Mouse (Mus musculus): ENCODE data around the gene Ube2l6. TPM values are rescaled to one million over a fixed set of nuclear protein-coding genes. Genes with fewer than 3 reads are reported as not detected.

The Ube2l6 gene
- polyA plus RNA-seq, 1 experiment from 2014 or later = 19.5 TPM

GRCm38 (mm10) chr2:84762818-84763217, 35.8 kb upstream of the Ube2l6 start:
- WGBS = 57% methylated on average over 1 of the region's 1 CpGs
- H3K4me1 ChIP-seq (ENCODE audit: control insufficient read depth, insufficient read depth, low read length) = no peaks in the 10 kb centered on the region
- H3K9ac ChIP-seq (replicated peaks; ENCODE audit: low read length) = no peak overlapping the region
- ATAC-seq (ENCODE audit: low FRiP score, low TSS enrichment) (no peak), DNase-seq (no peak)
- H3K27me3 ChIP-seq (ENCODE audit: control insufficient read depth, insufficient read depth, low read length) = no peaks in the 10 kb centered on the region
- no peak overlapping the region for H3K27ac ChIP-seq (replicated peaks; ENCODE audit: low read depth, low read length)
- H3K4me2 ChIP-seq (ENCODE audit: low read length) = no peak overlapping the region
- H3K4me3 ChIP-seq (replicated peaks; ENCODE audit: low read depth, low read length) = no peak overlapping the region
- no peaks in the 10 kb centered on the region for H3K9me3 ChIP-seq (ENCODE audit: control insufficient read depth, low read length)
- 0 out of 2 replicates have a peak, but pooled peaks cover 6% of the 10 kb centered on the region for H3K36me3 ChIP-seq (ENCODE audit: control insufficient read depth, insufficient read depth, low read length)

- Histone ChIP-seq H3K36me3 (ENCODE audit: control insufficient read depth, insufficient read depth, low read length) (0 out of 2 replicates have a peak, but pooled peaks cover 4% of the 10 kb centered on the region), H3K9ac (replicated peaks; ENCODE audit: low read length) (no peak overlapping the region), H3K27me3 (ENCODE audit: control insufficient read depth, insufficient read depth, low read length) (no peaks in the 10 kb centered on the region), H3K4me2 (ENCODE audit: low read length) (no peak overlapping the region), H3K4me3 (replicated peaks; ENCODE audit: low read depth, low read length) (no peak overlapping the region), H3K4me1 (ENCODE audit: control insufficient read depth, insufficient read depth, low read length) (peaks cover 11% of the 10 kb centered on the region), H3K9me3 (ENCODE audit: control insufficient read depth, low read length) (no peaks in the 10 kb centered on the region), H3K27ac (replicated peaks; ENCODE audit: low read depth, low read length) (no peak overlapping the region)
- no peak for ATAC-seq (ENCODE audit: low FRiP score, low TSS enrichment)
- 80% methylated on average over 6 of the region's 6 CpGs for WGBS
- no peak for DNase-seq
Observed at GRCm38 (mm10) chr2:84770501-84770900, 28.1 kb upstream of the Ube2l6 start.

GRCm38 (mm10) chr2:84772454-84772853, 26.2 kb upstream of the Ube2l6 start:
- Histone ChIP-seq H3K4me1 (ENCODE audit: control insufficient read depth, insufficient read depth, low read length) (peaks cover 11% of the 10 kb centered on the region), H3K27me3 (ENCODE audit: control insufficient read depth, insufficient read depth, low read length) (no peaks in the 10 kb centered on the region), H3K4me3 (replicated peaks; ENCODE audit: low read depth, low read length) (no peak overlapping the region), H3K36me3 (ENCODE audit: control insufficient read depth, insufficient read depth, low read length) (no peaks in the 10 kb centered on the region), H3K9me3 (ENCODE audit: control insufficient read depth, low read length) (no peaks in the 10 kb centered on the region), H3K27ac (replicated peaks; ENCODE audit: low read depth, low read length) (no peak overlapping the region), H3K9ac (replicated peaks; ENCODE audit: low read length) (no peak overlapping the region), H3K4me2 (ENCODE audit: low read length) (no peak overlapping the region)
- WGBS = 92% methylated on average over 4 of the region's 4 CpGs
- DNase-seq (no peak), ATAC-seq (ENCODE audit: low FRiP score, low TSS enrichment) (no peak)

GRCm38 (mm10) chr2:84773195-84773594, 25.4 kb upstream of the Ube2l6 start:
- Histone ChIP-seq H3K4me1 (ENCODE audit: control insufficient read depth, insufficient read depth, low read length) (peaks cover 11% of the 10 kb centered on the region), H3K27ac (replicated peaks; ENCODE audit: low read depth, low read length) (no peak overlapping the region), H3K4me3 (replicated peaks; ENCODE audit: low read depth, low read length) (no peak overlapping the region), H3K27me3 (ENCODE audit: control insufficient read depth, insufficient read depth, low read length) (no peaks in the 10 kb centered on the region), H3K4me2 (ENCODE audit: low read length) (no peak overlapping the region), H3K9ac (replicated peaks; ENCODE audit: low read length) (no peak overlapping the region), H3K9me3 (ENCODE audit: control insufficient read depth, low read length) (no peaks in the 10 kb centered on the region), H3K36me3 (ENCODE audit: control insufficient read depth, insufficient read depth, low read length) (no peaks in the 10 kb centered on the region)
- ATAC-seq (ENCODE audit: low FRiP score, low TSS enrichment) (no peak), DNase-seq (no peak)
- WGBS = 87% methylated on average over 5 of the region's 5 CpGs

GRCm38 (mm10) chr2:84774751-84775150, 23.9 kb upstream of the Ube2l6 start:
- Histone ChIP-seq H3K9ac (replicated peaks; ENCODE audit: low read length) (peak overlapping the region; percentile 62), H3K27ac (replicated peaks; ENCODE audit: low read depth, low read length) (peak overlapping the region; percentile 74), H3K27me3 (ENCODE audit: control insufficient read depth, insufficient read depth, low read length) (no peaks in the 10 kb centered on the region), H3K4me2 (ENCODE audit: low read length) (peak overlapping the region; percentile 57), H3K9me3 (ENCODE audit: control insufficient read depth, low read length) (no peaks in the 10 kb centered on the region), H3K4me3 (replicated peaks; ENCODE audit: low read depth, low read length) (peak overlapping the region; percentile 28), H3K4me1 (ENCODE audit: control insufficient read depth, insufficient read depth, low read length) (peaks cover 11% of the 10 kb centered on the region), H3K36me3 (ENCODE audit: control insufficient read depth, insufficient read depth, low read length) (no peaks in the 10 kb centered on the region)
- WGBS = under 1% methylated on average over 15 of the region's 15 CpGs
- peak; percentile 71 for DNase-seq
- ATAC-seq (ENCODE audit: low FRiP score, low TSS enrichment) = peak; percentile 85

- H3K27me3 ChIP-seq (ENCODE audit: control insufficient read depth, insufficient read depth, low read length) = no peaks in the 10 kb centered on the region
- H3K36me3 ChIP-seq (ENCODE audit: control insufficient read depth, insufficient read depth, low read length) = no peaks in the 10 kb centered on the region
- peaks cover 11% of the 10 kb centered on the region for H3K4me1 ChIP-seq (ENCODE audit: control insufficient read depth, insufficient read depth, low read length)
- WGBS = 65% methylated on average over 9 of the region's 9 CpGs
- H3K9me3 ChIP-seq (ENCODE audit: control insufficient read depth, low read length) = no peaks in the 10 kb centered on the region
- peak within 1 kb of the TSS; percentile 57 for H3K4me2 ChIP-seq (ENCODE audit: low read length)
- ATAC-seq (ENCODE audit: low FRiP score, low TSS enrichment) (no peak), DNase-seq (peak; percentile 11)
- peak within 1 kb of the TSS; percentile 28 for H3K4me3 ChIP-seq (replicated peaks; ENCODE audit: low read depth, low read length)
- H3K27ac ChIP-seq (replicated peaks; ENCODE audit: low read depth, low read length) = peak within 1 kb of the TSS; percentile 74
- peak within 1 kb of the TSS; percentile 62 for H3K9ac ChIP-seq (replicated peaks; ENCODE audit: low read length)
Observed at GRCm38 (mm10) chr2:84775241-84775640, 23.4 kb upstream of the Ube2l6 start, which contains the start of gene Serping1. TSS of gene Serping1 (minus strand) at chr2:84775444.

GRCm38 (mm10) chr2:84775665-84776064, 23.0 kb upstream of the Ube2l6 start:
- Histone ChIP-seq H3K9ac (replicated peaks; ENCODE audit: low read length) (no peak overlapping the region), H3K27ac (replicated peaks; ENCODE audit: low read depth, low read length) (no peak overlapping the region), H3K4me2 (ENCODE audit: low read length) (no peak overlapping the region), H3K9me3 (ENCODE audit: control insufficient read depth, low read length) (no peaks in the 10 kb centered on the region), H3K4me1 (ENCODE audit: control insufficient read depth, insufficient read depth, low read length) (peaks cover 11% of the 10 kb centered on the region), H3K4me3 (replicated peaks; ENCODE audit: low read depth, low read length) (no peak overlapping the region), H3K27me3 (ENCODE audit: control insufficient read depth, insufficient read depth, low read length) (no peaks in the 10 kb centered on the region), H3K36me3 (ENCODE audit: control insufficient read depth, insufficient read depth, low read length) (no peaks in the 10 kb centered on the region)
- ATAC-seq (ENCODE audit: low FRiP score, low TSS enrichment) (no peak), DNase-seq (no peak)
- 81% methylated on average over 6 of the region's 6 CpGs for WGBS

GRCm38 (mm10) chr2:84777706-84778105, 20.9 kb upstream of the Ube2l6 start:
- 51% methylated on average over 3 of the region's 3 CpGs for WGBS
- DNase-seq = peak; percentile 53

GRCm38 (mm10) chr2:84779210-84779609, 19.4 kb upstream of the Ube2l6 start:
- 57% methylated on average over 6 of the region's 6 CpGs for WGBS
- DNase-seq = peak; percentile 21

More at GRCm38 (mm10) chr2:84777706-84778105, 20.9 kb upstream of the Ube2l6 start:
- Histone ChIP-seq H3K36me3 (ENCODE audit: control insufficient read depth, insufficient read depth, low read length) (no peaks in the 10 kb centered on the region), H3K4me2 (ENCODE audit: low read length) (no peak overlapping the region), H3K27me3 (ENCODE audit: control insufficient read depth, insufficient read depth, low read length) (no peaks in the 10 kb centered on the region), H3K27ac (replicated peaks; ENCODE audit: low read depth, low read length) (peak overlapping the region; percentile 62; the same call in 1 of the 2 replicates), H3K4me3 (replicated peaks; ENCODE audit: low read depth, low read length) (no peak overlapping the region), H3K4me1 (ENCODE audit: control insufficient read depth, insufficient read depth, low read length) (peaks cover 11% of the 10 kb centered on the region), H3K9me3 (ENCODE audit: control insufficient read depth, low read length) (no peaks in the 10 kb centered on the region), H3K9ac (replicated peaks; ENCODE audit: low read length) (no peak overlapping the region)
- no peak for ATAC-seq (ENCODE audit: low FRiP score, low TSS enrichment)

More at GRCm38 (mm10) chr2:84779210-84779609, 19.4 kb upstream of the Ube2l6 start:
- peaks cover 6% of the 10 kb centered on the region for H3K4me1 ChIP-seq (ENCODE audit: control insufficient read depth, insufficient read depth, low read length)
- H3K36me3 ChIP-seq (ENCODE audit: control insufficient read depth, insufficient read depth, low read length) = no peaks in the 10 kb centered on the region
- H3K27me3 ChIP-seq (ENCODE audit: control insufficient read depth, insufficient read depth, low read length) = no peaks in the 10 kb centered on the region
- H3K27ac ChIP-seq (replicated peaks; ENCODE audit: low read depth, low read length) = no peak overlapping the region
- H3K9ac ChIP-seq (replicated peaks; ENCODE audit: low read length) = no peak overlapping the region
- H3K9me3 ChIP-seq (ENCODE audit: control insufficient read depth, low read length) = no peaks in the 10 kb centered on the region
- no peak for ATAC-seq (ENCODE audit: low FRiP score, low TSS enrichment)
- H3K4me3 ChIP-seq (replicated peaks; ENCODE audit: low read depth, low read length) = no peak overlapping the region
- no peak overlapping the region for H3K4me2 ChIP-seq (ENCODE audit: low read length)
